In genomic region chr7:80402651-80403321, GRCm38 (mm10) we compare ENCODE assay signal across 8 mouse cellular contexts. TPM values are rescaled to one million over a fixed set of nuclear protein-coding genes. Genes with fewer than 3 reads are reported as not detected.
DNase-seq lines count a peak whose midpoint lies in the region; ATAC-seq and TF ChIP-seq lines count a peak whose summit lies in the region.

No protein-coding gene starts in this region.

- TF ChIP-seq EP300 in liver, postnatal 0 days (IDR thresholded peaks at IDR 0.05; ENCODE audit: low read depth) = no peak

- no peak overlapping the region for H3K27ac ChIP-seq in thymus, adult 2 months (ENCODE audit: control insufficient read depth, insufficient read depth, low read length)
- peak overlapping the region; percentile 84 for H3K27ac ChIP-seq in intestine, embryonic 15.5 days
- H3K27ac ChIP-seq in liver, postnatal 0 days (ENCODE audit: low read depth) = peak overlapping the region; percentile 99
- H3K27ac ChIP-seq in neural tube, embryonic 13.5 days (replicated peaks) = peak overlapping the region; percentile 81

- peak; percentile 61 for DNase-seq in thymus, adult 2 months
- no peak for DNase-seq in thymus, adult 18-20 months
- DNase-seq in cerebellum, postnatal 25 days = peak; percentile 80 to 90
- peak; percentile 71 for DNase-seq in gastrocnemius, postnatal 25 days
- DNase-seq in liver, postnatal 0 days = peak; percentile 77
- DNase-seq in testis, postnatal 10 days (ENCODE audit: low spot score) = peak; percentile 85

- H3K27me3 ChIP-seq in thymus, adult 2 months (ENCODE audit: control insufficient read depth, insufficient read depth, low read length) = no peaks in the 10 kb centered on the region
- H3K27me3 ChIP-seq in intestine, embryonic 15.5 days (replicated peaks) = no peaks in the 10 kb centered on the region
- no peaks in the 10 kb centered on the region; the same call in 1 of the 2 replicates for H3K27me3 ChIP-seq in liver, postnatal 0 days (ENCODE audit: insufficient read depth, low read length)
- peaks cover 17% of the 10 kb centered on the region for H3K27me3 ChIP-seq in neural tube, embryonic 13.5 days

- no peak for TF ChIP-seq CTCF in thymus, adult 2 months (IDR thresholded peaks at IDR 0.05; ENCODE audit: borderline replicate concordance, control insufficient read depth, extremely low read depth, insufficient read depth, low read length, poor library complexity)
- TF ChIP-seq CTCF in liver, postnatal 0 days (IDR thresholded peaks at IDR 0.05; ENCODE audit: low read depth) = no peak

- H3K9ac ChIP-seq in intestine, embryonic 15.5 days = peak overlapping the region; percentile 93
- H3K9ac ChIP-seq in liver, postnatal 0 days (replicated peaks) = peak overlapping the region; percentile 96
- H3K9ac ChIP-seq in neural tube, embryonic 13.5 days = peak overlapping the region; percentile 98

- TF ChIP-seq POLR2A in thymus, adult 2 months (IDR thresholded peaks at IDR 0.05; ENCODE audit: control insufficient read depth, extremely low read depth, insufficient read depth, low read length, poor library complexity) = 0 out of 2 replicates have a peak, but pooled peaks have one; percentile 40

- peaks cover 28% of the 10 kb centered on the region for H3K4me1 ChIP-seq in thymus, adult 2 months (replicated peaks; ENCODE audit: control insufficient read depth, insufficient read depth, low read length)
- peaks cover 26% of the 10 kb centered on the region for H3K4me1 ChIP-seq in intestine, embryonic 15.5 days (replicated peaks)
- H3K4me1 ChIP-seq in liver, postnatal 0 days (ENCODE audit: insufficient read depth) = peaks cover 22% of the 10 kb centered on the region
- H3K4me1 ChIP-seq in neural tube, embryonic 13.5 days (replicated peaks) = peaks cover 45% of the 10 kb centered on the region

- peak; percentile 79 for ATAC-seq in intestine, embryonic 15.5 days
- peak; percentile 72 for ATAC-seq in liver, postnatal 0 days
- ATAC-seq in neural tube, embryonic 13.5 days (ENCODE audit: low read depth) = peak; percentile 73

- no peaks in the 10 kb centered on the region for H3K36me3 ChIP-seq in thymus, adult 2 months (ENCODE audit: control insufficient read depth, insufficient read depth, low read length)
- 0 out of 2 replicates have a peak, but pooled peaks cover 2% of the 10 kb centered on the region for H3K36me3 ChIP-seq in intestine, embryonic 15.5 days
- peaks cover 3% of the 10 kb centered on the region for H3K36me3 ChIP-seq in liver, postnatal 0 days (replicated peaks; ENCODE audit: insufficient read depth, low read length)
- peaks cover 4% of the 10 kb centered on the region; the same call in 1 of the 2 replicates for H3K36me3 ChIP-seq in neural tube, embryonic 13.5 days

- H3K4me2 ChIP-seq in intestine, embryonic 15.5 days (replicated peaks) = peak overlapping the region; percentile 79
- H3K4me2 ChIP-seq in liver, postnatal 0 days (ENCODE audit: low read depth, low read length) = peak overlapping the region; percentile 86
- peak overlapping the region; percentile 95 for H3K4me2 ChIP-seq in neural tube, embryonic 13.5 days

- H3K9me3 ChIP-seq in intestine, embryonic 15.5 days = no peaks in the 10 kb centered on the region
- no peaks in the 10 kb centered on the region for H3K9me3 ChIP-seq in liver, postnatal 0 days (ENCODE audit: low read length)
- H3K9me3 ChIP-seq in neural tube, embryonic 13.5 days = no peaks in the 10 kb centered on the region

- H3K4me3 ChIP-seq in thymus, adult 2 months (ENCODE audit: control insufficient read depth, insufficient read depth, low read length) = peak overlapping the region; percentile 76
- H3K4me3 ChIP-seq in intestine, embryonic 15.5 days (replicated peaks) = peak overlapping the region; percentile 94
- H3K4me3 ChIP-seq in liver, postnatal 0 days (ENCODE audit: low read depth, low read length) = peak overlapping the region; percentile 86
- H3K4me3 ChIP-seq in neural tube, embryonic 13.5 days = peak overlapping the region; percentile 92

- WGBS in thymus, adult 2 months = 17% methylated on average over 92 of the region's 92 CpGs
- under 1% methylated on average over 46 of the region's 92 CpGs for WGBS in intestine, embryonic 15.5 days
- WGBS in liver, postnatal 0 days (ENCODE audit: insufficient replicate concordance) = 1% methylated on average over 31 of the region's 92 CpGs
- under 1% methylated on average over 36 of the region's 92 CpGs for WGBS in neural tube, embryonic 13.5 days

RNA-seq across cellular contexts. Expression of gene Furin, which starts 2.5 kb away (rescaled TPM):
- polyA plus RNA-seq in thymus, adult 2 months (2012; rRNA removed) = 56.4 and 62.9 TPM in 2 replicates
- total RNA-seq in gastrocnemius, postnatal 25 days (2021) = 10 to 100 TPM; 38.5 to 44.8 TPM
- 9.3 and 10.7 TPM in 2 replicates for polyA plus RNA-seq in intestine, embryonic 15.5 days (2015; fragmentation: Nextera tagmentation; extraction: Ambion mirVana)
- polyA plus RNA-seq in liver, postnatal 0 days (2015; fragmentation: Nextera tagmentation; extraction: Ambion mirVana) = 17.7 and 18.0 TPM in 2 replicates
- polyA plus RNA-seq in neural tube, embryonic 13.5 days (2015; fragmentation: Nextera tagmentation; extraction: Ambion mirVana) = 4.3 and 4.7 TPM in 2 replicates

RNA-seq across cellular contexts. Expression of gene Fes, which starts 15.0 kb away (rescaled TPM):
- polyA plus RNA-seq in thymus, adult 2 months (2012; rRNA removed) = 21.6 and 27.3 TPM in 2 replicates
- total RNA-seq in gastrocnemius, postnatal 25 days (2021) = 1 to 10 TPM; 3.3 to 3.4 TPM
- 11.2 and 11.5 TPM in 2 replicates for polyA plus RNA-seq in intestine, embryonic 15.5 days (2015; fragmentation: Nextera tagmentation; extraction: Ambion mirVana)
- 16.3 and 16.8 TPM in 2 replicates for polyA plus RNA-seq in liver, postnatal 0 days (2015; fragmentation: Nextera tagmentation; extraction: Ambion mirVana)
- 5.8 and 6.2 TPM in 2 replicates for polyA plus RNA-seq in neural tube, embryonic 13.5 days (2015; fragmentation: Nextera tagmentation; extraction: Ambion mirVana)

RNA-seq across cellular contexts. Expression of gene Man2a2, which starts 31.6 kb away (rescaled TPM):
- polyA plus RNA-seq in thymus, adult 2 months (2012; rRNA removed) = 188 and 213 TPM in 2 replicates
- 100 to 1,000 TPM; 138 to 146 TPM for total RNA-seq in gastrocnemius, postnatal 25 days (2021)
- polyA plus RNA-seq in intestine, embryonic 15.5 days (2015; fragmentation: Nextera tagmentation; extraction: Ambion mirVana) = 13.1 and 14.7 TPM in 2 replicates
- polyA plus RNA-seq in liver, postnatal 0 days (2015; fragmentation: Nextera tagmentation; extraction: Ambion mirVana) = 2.1 and 2.2 TPM in 2 replicates
- 23.6 and 24.8 TPM in 2 replicates for polyA plus RNA-seq in neural tube, embryonic 13.5 days (2015; fragmentation: Nextera tagmentation; extraction: Ambion mirVana)

RNA-seq across cellular contexts. Expression of gene Hddc3, which starts 59.9 kb away (rescaled TPM):
- polyA plus RNA-seq in thymus, adult 2 months (2012; rRNA removed) = 22.9 and 24.9 TPM in 2 replicates
- 10 to 100 TPM; 21.6 to 22.8 TPM for total RNA-seq in gastrocnemius, postnatal 25 days (2021)
- 14.7 and 15.4 TPM in 2 replicates for polyA plus RNA-seq in intestine, embryonic 15.5 days (2015; fragmentation: Nextera tagmentation; extraction: Ambion mirVana)
- polyA plus RNA-seq in liver, postnatal 0 days (2015; fragmentation: Nextera tagmentation; extraction: Ambion mirVana) = 3.1 TPM in 2 replicates
- 22.0 and 24.7 TPM in 2 replicates for polyA plus RNA-seq in neural tube, embryonic 13.5 days (2015; fragmentation: Nextera tagmentation; extraction: Ambion mirVana)

Comparison
In these comparisons a context has a peak if more than half of its experiments do, and no peak if none do; other contexts are left out.
1. DNase-seq: peak in thymus, adult 2 months (single experiment), cerebellum, postnatal 25 days (2 of 2), gastrocnemius, postnatal 25 days (single experiment), liver, postnatal 0 days (single experiment) and testis, postnatal 10 days (single experiment); none in thymus, adult 18-20 months (0 of 2).
2. Peak in every context shown above with its lines, with median percentiles within 50 percentile points of each other: H3K4me3 ChIP-seq, ATAC-seq, H3K4me2 ChIP-seq and H3K9ac ChIP-seq.